Mouse (Mus musculus) ES-E14 (cell line): ENCODE measurements at regions not wholly inside any gene's neighbourhood (a gene's known extent, or its start where the extent isn't known, plus 50 kb on each side); places are given as distances from the start of the nearest gene placed in this dataset.

Experiments used
- HCFC1 ChIP-seq: IDR thresholded peaks from 2 replicates; pipeline ENCODE4 v1.6.1; 2012; ENCODE audit warnings: low read length, inconsistent platforms, borderline replicate concordance; ENCODE audit not compliant: insufficient read depth
- ZC3H11A ChIP-seq: IDR thresholded peaks from 2 replicates; pipeline ENCODE4 v1.6.1; 2012; ENCODE audit warnings: low read depth, mild to moderate bottlenecking, inconsistent platforms, low read length, borderline replicate concordance

DNA sequence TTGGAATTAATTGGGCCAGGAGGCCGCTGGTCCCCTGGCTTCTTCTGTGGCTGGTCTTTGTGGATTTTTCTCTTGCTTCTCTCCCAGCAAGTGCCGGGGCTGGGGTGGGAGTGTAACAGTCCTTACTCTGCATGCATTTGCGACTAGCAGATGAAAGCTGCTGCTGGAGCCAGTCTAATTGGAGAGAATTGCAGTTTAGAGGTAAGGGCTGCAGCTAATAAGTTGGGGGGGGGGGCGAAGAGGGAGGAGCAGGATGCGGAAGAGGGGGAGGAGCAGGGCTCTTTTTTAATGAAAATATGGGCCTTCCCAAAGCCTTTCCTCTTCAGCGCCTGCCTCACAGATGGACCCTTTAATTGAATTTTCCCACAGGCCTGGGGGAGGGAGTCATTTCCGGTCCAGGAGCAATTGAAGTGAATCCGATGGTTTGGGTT is 336.7 kb downstream of the Cd83 start:
- TF ChIP-seq HCFC1, result no peak
- TF ChIP-seq ZC3H11A, result no peak
